Mouse (Mus musculus) fat pad, adult 2 months (tissue): ENCODE results near the gene Cic.

ENCODE experiments used
- DNase-seq: peaks from one replicate; pipeline ENCODE4 v3.0.0-alpha.2; 2011; ENCODE audit warnings: low read depth, low spot score; ENCODE audit errors: extremely low read depth

Cic gene

GRCm38 (mm10) chr7:25339329-25339728 lies 71.8 kb downstream of the Cic start:
- DNase-seq, result no peak

- no peak for DNase-seq
These were observed 73.7 kb downstream of the Cic start for GRCm38 (mm10) chr7:25341000-25341784.
